Mouse (Mus musculus) liver, postnatal 0 days (tissue): ENCODE data around the gene Ethe1.

Experiments
- CTCF ChIP-seq: sonication (generic); IDR thresholded peaks from 2 replicates; pipeline ENCODE4 v1.5.1; 2016; ENCODE audit warnings: antibody characterized with exemption, low read depth
- EP300 ChIP-seq: IDR thresholded peaks from 2 replicates; pipeline ENCODE4 v1.6.1; 2016; ENCODE audit warnings: antibody characterized with exemption, low read depth, mild to moderate bottlenecking

DNA sequence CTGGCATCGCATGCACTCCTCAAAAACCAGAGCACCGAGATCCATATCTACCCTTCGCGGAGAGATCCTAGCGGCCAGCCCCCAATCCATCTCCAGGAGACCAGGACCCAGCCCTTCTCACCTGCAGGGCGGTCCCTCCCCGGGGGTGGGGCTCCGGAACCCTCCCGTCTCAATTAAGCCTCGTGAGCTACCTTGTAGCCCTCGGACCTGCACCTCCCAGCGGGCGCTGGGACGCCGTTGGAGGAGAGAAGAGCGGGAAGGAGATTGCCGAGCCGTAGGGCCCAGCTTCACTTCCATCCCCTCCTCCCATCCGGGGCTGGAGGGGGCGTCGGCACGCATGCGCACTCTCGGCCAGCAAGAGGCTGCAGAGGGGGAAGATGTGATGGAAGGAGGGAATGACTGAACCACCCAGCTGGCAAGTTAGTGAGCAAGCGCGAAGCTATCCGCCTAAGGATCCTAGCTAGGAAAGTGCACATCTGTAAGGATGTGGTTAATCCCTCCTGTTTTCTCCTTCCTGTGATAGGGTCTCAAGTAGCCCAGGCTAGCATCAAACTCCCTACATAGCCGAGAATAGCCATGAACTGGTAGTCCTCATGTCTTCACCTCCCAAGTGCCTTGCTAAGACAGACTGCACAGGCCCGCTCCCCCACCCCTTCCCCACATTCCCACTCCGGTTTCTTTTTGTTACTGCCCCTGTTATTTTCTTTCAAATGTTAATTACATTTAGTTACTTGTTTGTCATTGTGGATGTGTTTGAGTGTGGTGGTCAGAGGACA lies at the start of gene Ethe1, which contains the start of gene Zfp575:
- no peak for TF ChIP-seq CTCF
- no peak for TF ChIP-seq EP300
